Mouse (Mus musculus): ENCODE results near the gene Skap2.

DNA sequence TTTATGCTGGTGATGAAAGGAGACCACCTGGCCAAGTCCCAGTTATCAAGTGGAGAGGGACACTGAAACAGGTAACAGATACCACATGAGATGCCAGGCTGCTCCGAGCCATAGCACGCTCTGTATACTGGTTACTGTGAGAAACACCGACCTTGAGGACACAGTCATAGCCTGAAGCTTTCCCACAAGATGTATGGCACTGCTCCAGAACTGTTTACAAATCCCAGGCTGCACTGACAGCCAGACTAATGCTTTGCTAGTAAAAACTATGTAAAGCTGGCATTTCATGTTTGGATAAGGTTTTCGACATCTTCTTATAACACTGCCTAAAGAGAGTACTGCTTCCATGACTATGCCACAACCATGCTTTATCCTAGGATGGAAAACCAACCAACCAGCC, 90.5 kb downstream of the Skap2 start:
- no peak for TF ChIP-seq CTCF (IDR thresholded peaks at IDR 0.05; ENCODE audit: extremely low read depth, insufficient read depth, insufficient read length, insufficient replicate concordance)
- no peak for TF ChIP-seq POLR2A (IDR thresholded peaks at IDR 0.05; ENCODE audit: low read depth, low read length)
